In the genomic region with DNA sequence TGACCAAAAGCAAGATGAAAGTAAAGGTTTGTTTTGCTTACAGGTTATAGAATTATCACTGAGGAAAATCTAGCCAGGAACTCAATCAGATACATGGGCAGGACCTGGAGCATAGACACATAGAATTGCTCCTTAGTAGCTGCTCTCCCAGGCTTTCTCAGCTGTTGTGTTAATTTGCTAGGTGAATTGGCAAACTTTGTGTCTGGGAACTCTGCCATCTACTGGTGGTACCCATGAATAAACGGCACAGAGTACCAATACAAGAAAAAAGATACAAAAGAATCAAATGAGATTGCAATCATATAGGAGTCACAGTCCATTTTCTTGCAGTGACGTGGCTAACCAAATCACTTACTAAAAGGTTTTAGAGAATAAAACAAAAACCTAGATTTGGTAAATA, we compare ENCODE assay signal across 11 mouse cellular contexts.
A peak's percentile ranks its signal among the peaks of the same experiment; 100 is the strongest.
DNase-seq lines count a peak whose midpoint lies in the region.
"Had no signal": no experiment of that assay in that cellular context is flagged by ENCODE, and none has a peak within 500 bp of the region (broad histone marks: within the 10 kb centered on the region; RNA-seq: fewer than 3 reads in every experiment).

No protein-coding gene starts in this region.

- peak; percentile 6 for DNase-seq in adrenal gland, adult 2 months
- DNase-seq in adrenal gland, adult 8-10 months = no peak
- DNase-seq in kidney, postnatal 10 days = peak; percentile 7
- DNase-seq in kidney, adult 8-10 months = no peak
- peak; percentile 5 for DNase-seq in Muller cell, postnatal 12 days (ENCODE audit: inconsistent ontology term)
- DNase-seq in induced T-regulatory cell, adult 2 months (ENCODE audit: low read depth) = peak; percentile 24
- DNase-seq in right cerebral cortex, adult 2 months (ENCODE audit: low spot score in 2 of 2) = no peak
- DNase-seq in cerebellum, adult 18-20 months = no peak
- DNase-seq: kidney, adult 11 months; liver, embryonic 13.5 days; spleen, adult 18-20 months had no signal

Comparison
In these comparisons a context has a peak if more than half of its experiments do, and no peak if none do; other contexts are left out.
1. DNase-seq: peak in adrenal gland, adult 2 months (single experiment), kidney, postnatal 10 days (single experiment), Muller cell, postnatal 12 days (single experiment) and induced T-regulatory cell, adult 2 months (single experiment); none in adrenal gland, adult 8-10 months (single experiment), kidney, adult 8-10 months (0 of 2), right cerebral cortex, adult 2 months (0 of 2) and cerebellum, adult 18-20 months (0 of 2).